Mouse (Mus musculus) forebrain, embryonic 13.5 days (tissue): ENCODE data around the gene Carmil1. TPM values are rescaled to one million over a fixed set of nuclear protein-coding genes. Genes with fewer than 3 reads are reported as not detected.
A peak's percentile ranks its signal among the peaks of the same experiment; 100 is the strongest.

Source experiments
- ATAC-seq: fragments of 200-750 bp; cut with Nextera tagmentation; 2 replicates; pipeline ENCODE4 v1.8.0; 2017
- H3K27ac ChIP-seq: fragments of 300-500 bp; sonication (generic); 2 replicates; pipeline ENCODE4 v1.5.1; 2015; ENCODE audit warnings: inconsistent platforms, mild to moderate bottlenecking, moderate library complexity
- H3K27me3 ChIP-seq: fragments of 300-500 bp; sonication (generic); 2 replicates; pipeline ENCODE4 v1.6.1; 2015; ENCODE audit warnings: mild to moderate bottlenecking, inconsistent platforms
- H3K36me3 ChIP-seq: fragments of 300-500 bp; sonication (generic); 2 replicates; pipeline ENCODE4 v1.6.1; 2015; ENCODE audit warnings: mild to moderate bottlenecking, inconsistent platforms; ENCODE audit not compliant: poor library complexity, severe bottlenecking
- H3K4me1 ChIP-seq: fragments of 300-500 bp; sonication (generic); 2 replicates; pipeline ENCODE4 v1.6.1; 2015; ENCODE audit warnings: inconsistent platforms
- H3K4me2 ChIP-seq: fragments of 300-500 bp; sonication (generic); 2 replicates; pipeline ENCODE4 v1.6.1; 2015; ENCODE audit warnings: inconsistent platforms, mild to moderate bottlenecking, moderate library complexity
- H3K4me3 ChIP-seq: fragments of 300-500 bp; sonication (generic); 2 replicates; pipeline ENCODE4 v1.5.1; 2015; ENCODE audit warnings: mild to moderate bottlenecking, inconsistent platforms
- H3K9ac ChIP-seq: fragments of 300-500 bp; sonication (generic); 2 replicates; pipeline ENCODE4 v1.6.1; 2015; ENCODE audit warnings: mild to moderate bottlenecking, inconsistent platforms
- H3K9me3 ChIP-seq: fragments of 300-500 bp; sonication (generic); replicated peaks from 2 replicates; pipeline ENCODE4 v1.6.1; 2016; ENCODE audit warnings: inconsistent platforms
- WGBS: fragments of 180-500 bp; shearing (Covaris S2); methylation state at CpG from one replicate; pipeline ENCODE4 v1.1.7; 2015; 5-methylcytosine and 5-hydroxymethylcytosine counted together
- polyA plus RNA-seq: library from polyadenylated mRNA; unstranded; fragments of >200 nt; fragmentation: Nextera tagmentation; extraction: Ambion mirVana; gene quantifications from 2 replicates; pipeline ENCODE4 v1.2.1, GENCODE M21; 2015

Gene Carmil1
- polyA plus RNA-seq, 1 experiment from 2014 or later, result 20.6 TPM

DNA sequence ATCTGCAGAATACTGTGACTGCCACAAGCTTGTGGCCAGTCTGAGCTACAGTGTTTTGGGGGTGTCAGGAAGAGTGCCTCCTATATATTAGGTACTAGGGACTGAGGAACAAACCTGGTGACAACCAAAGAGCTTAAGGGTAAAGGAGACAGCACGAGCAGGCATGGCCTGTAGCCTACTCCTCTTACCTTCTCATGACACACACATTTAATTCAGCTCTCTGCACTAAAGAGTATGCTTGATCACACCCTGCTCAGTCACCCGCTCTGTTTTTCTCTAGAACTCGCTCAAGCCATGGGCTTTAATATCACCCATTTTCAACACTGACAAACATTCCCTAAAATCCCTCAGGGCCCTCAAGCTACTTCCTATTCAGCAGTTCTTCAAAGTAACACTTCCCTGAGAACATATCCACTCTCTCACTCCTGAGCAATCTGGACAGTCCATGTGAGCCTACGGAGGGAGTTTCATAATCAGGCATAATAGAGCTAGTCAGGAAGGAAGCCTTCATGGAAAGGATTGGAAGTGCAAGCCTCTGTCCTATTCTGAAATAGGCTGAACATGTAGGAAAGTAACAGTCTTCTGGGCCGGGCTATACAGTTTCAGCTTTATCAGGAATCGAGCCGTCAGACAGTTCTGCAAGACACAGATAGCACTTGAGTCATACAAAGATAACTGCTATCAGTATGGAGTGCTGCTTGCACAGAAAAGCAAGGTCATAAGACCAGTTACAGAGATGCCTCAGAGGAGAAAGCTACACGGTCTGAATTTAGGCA lies 121.2 kb downstream of the Carmil1 start:
- 86% methylated on average over 8 of the region's 8 CpGs for WGBS
- no peak for ATAC-seq
- H3K4me1 ChIP-seq, result peaks cover 5% of the 10 kb centered on the region
- no peak overlapping the region for H3K27ac ChIP-seq
- H3K4me3 ChIP-seq, result no peak overlapping the region
- H3K4me2 ChIP-seq, result no peak overlapping the region
- H3K36me3 ChIP-seq, result no peaks in the 10 kb centered on the region
- no peaks in the 10 kb centered on the region for H3K9me3 ChIP-seq
- no peaks in the 10 kb centered on the region for H3K27me3 ChIP-seq
- no peak overlapping the region for H3K9ac ChIP-seq

DNA sequence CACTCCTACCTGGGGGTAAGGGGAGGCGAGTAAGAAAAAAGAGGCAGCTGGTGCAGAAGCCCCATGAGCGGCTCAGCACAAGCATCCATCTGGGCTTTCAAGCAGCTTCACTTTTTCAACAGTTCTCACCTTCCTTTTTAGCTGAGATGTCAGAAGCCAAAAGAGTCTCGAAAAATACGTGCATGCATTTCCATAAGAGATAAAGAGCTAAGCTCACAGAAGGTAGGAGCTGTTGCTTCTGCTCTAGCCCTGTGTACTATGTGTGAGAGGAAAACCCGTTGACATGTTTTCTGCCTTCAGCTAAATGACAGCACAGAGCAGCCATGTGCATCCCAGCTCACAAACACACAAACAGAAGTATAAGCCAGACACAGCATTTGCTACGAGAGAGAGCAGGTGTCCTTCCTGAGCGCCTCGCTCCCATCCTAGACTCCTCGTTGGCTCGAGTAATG lies 123.0 kb downstream of the Carmil1 start:
- peak; percentile 87 for ATAC-seq
- Histone ChIP-seq H3K27ac (no peak overlapping the region), H3K4me3 (no peak overlapping the region), H3K36me3 (no peaks in the 10 kb centered on the region), H3K27me3 (no peaks in the 10 kb centered on the region), H3K9me3 (no peaks in the 10 kb centered on the region), H3K4me1 (peaks cover 9% of the 10 kb centered on the region), H3K9ac (no peak overlapping the region), H3K4me2 (no peak overlapping the region)
- WGBS, result 80% methylated on average over 10 of the region's 10 CpGs

DNA sequence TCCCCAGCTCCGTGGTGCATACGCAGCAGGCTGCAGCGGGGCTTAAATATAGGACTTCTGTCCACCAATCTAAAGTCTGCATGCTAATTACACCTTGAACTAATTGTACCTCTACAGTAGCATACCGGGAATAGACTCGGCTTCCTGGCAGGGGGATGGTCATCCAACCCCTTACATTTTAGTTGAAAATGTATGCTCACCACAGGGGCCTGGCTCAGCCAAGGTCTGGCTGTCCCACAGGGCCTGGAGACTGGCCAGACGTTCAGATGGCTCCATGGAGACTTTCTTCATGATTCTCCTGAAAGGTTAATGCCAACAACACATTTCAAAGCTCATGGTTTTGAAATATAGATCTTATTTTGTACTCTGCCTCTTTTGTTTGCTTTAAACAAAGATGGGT lies 125.4 kb downstream of the Carmil1 start:
- ATAC-seq, result no peak
- Histone ChIP-seq H3K27ac (no peak overlapping the region), H3K36me3 (no peaks in the 10 kb centered on the region), H3K27me3 (no peaks in the 10 kb centered on the region), H3K4me2 (no peak overlapping the region), H3K4me1 (peaks cover 20% of the 10 kb centered on the region), H3K9ac (no peak overlapping the region), H3K4me3 (no peak overlapping the region), H3K9me3 (no peaks in the 10 kb centered on the region)
- 41% methylated on average over 6 of the region's 6 CpGs for WGBS

DNA sequence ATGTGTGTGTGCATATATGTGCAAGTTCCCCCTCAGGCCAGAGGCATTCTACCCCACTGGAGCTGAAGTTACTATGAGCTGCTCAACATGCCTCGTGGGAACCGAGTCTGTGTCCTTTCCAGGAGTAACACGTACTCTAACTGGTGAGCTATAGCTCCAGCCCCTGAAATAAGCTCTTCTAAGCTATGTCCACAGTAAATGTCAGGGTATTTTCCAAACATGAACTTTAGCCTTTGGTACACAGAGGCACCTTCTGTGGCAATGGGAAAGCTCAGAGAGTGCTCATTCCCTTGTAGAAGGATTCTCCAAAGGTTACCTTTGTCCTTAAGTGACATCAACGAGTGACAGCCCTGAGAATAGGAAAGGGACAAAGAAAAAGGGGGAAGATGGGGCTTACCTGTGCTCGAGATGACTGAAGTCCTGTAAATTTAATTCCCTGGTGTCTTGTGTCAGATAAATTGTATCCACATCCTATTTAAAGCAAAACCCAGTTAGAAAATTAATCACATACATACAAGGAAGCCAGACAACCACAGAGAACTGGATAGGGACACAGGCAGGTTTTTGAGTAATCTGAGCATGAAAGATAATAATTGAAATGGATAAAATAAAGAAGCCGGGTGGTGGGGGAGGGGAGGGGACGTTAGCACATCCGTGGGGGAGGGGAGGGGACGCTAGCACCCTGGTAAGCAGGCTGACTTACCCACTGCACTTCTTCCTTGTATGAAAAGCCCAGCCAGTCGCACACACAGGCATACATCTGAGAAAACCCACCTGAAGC lies 126.1 kb downstream of the Carmil1 start:
- no peak overlapping the region for H3K4me3 ChIP-seq
- no peak for ATAC-seq
- no peaks in the 10 kb centered on the region for H3K9me3 ChIP-seq
- 57% methylated on average over 10 of the region's 10 CpGs for WGBS
- peaks cover 20% of the 10 kb centered on the region for H3K4me1 ChIP-seq
- no peaks in the 10 kb centered on the region for H3K27me3 ChIP-seq
- no peak overlapping the region for H3K4me2 ChIP-seq
- H3K9ac ChIP-seq, result no peak overlapping the region
- H3K36me3 ChIP-seq, result no peaks in the 10 kb centered on the region
- no peak overlapping the region for H3K27ac ChIP-seq

DNA sequence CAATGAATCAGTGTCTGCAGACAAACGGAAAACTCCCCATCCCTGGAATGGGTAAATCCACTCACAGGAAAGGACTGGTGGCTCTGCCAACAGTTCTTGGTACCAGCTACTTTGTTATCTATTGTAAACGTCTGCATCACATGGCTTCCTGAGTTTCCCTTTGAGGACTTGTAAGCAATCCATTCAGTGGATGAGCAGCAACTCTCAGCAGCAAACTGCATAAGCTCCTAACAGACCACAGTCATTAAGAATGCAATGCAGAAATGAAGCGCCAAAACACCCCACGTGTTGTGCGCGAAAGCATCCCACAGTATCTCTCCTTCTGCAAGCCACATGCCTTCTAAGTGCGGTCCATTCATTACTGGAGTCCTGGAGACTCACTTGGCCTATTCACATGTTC lies 128.0 kb downstream of the Carmil1 start:
- H3K4me1 ChIP-seq, result peaks cover 20% of the 10 kb centered on the region
- H3K4me2 ChIP-seq, result no peak overlapping the region
- no peaks in the 10 kb centered on the region for H3K36me3 ChIP-seq
- ATAC-seq, result no peak
- no peak overlapping the region for H3K9ac ChIP-seq
- H3K9me3 ChIP-seq, result no peaks in the 10 kb centered on the region
- WGBS, result 60% methylated on average over 7 of the region's 7 CpGs
- H3K27me3 ChIP-seq, result no peaks in the 10 kb centered on the region
- H3K4me3 ChIP-seq, result no peak overlapping the region
- H3K27ac ChIP-seq, result no peak overlapping the region

DNA sequence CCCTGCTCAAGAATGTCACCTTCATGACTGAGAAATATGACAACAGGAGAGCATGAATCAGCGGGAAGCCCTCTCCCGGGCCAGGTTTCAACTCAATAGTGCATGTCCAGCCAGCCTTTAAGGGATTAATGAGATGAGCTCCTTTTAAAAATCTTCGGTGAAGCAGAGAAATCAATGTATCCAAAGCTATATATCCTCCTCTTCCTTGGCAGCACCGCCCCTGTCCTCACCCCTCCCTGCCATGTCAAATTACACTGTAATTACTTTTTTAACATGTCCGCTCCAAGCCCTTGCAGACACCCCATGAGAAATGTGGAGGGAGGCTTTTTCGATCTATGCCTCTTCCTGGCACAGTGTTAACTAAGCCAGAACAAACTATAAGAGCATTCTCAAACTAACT lies 129.3 kb downstream of the Carmil1 start:
- Histone ChIP-seq H3K4me3 (no peak overlapping the region), H3K36me3 (no peaks in the 10 kb centered on the region)

DNA sequence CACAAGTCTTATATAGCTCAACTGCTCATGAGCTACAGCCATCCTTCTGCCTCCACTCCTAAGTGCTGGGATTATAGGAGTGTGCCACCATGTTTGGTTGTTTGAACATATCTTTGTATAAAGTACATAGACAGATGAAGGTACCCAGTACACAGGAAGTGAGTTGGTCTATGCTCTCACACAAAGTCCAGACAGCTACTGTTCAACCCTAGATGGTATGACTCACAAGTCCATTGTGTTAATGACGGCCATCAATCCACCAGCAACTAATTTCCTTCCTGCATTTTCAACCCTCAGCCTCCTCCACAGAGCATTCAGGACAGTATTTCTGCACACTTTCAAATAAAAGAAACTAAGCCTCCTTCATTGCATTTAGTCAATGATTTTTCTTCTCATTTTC lies 132.0 kb downstream of the Carmil1 start:
- peaks cover 28% of the 10 kb centered on the region for H3K4me1 ChIP-seq
- H3K9me3 ChIP-seq, result no peaks in the 10 kb centered on the region
- no peak overlapping the region for H3K9ac ChIP-seq
- no peak for ATAC-seq
- 89% methylated on average over 1 of the region's 1 CpGs for WGBS
- H3K36me3 ChIP-seq, result no peaks in the 10 kb centered on the region
- no peak overlapping the region for H3K4me3 ChIP-seq
- H3K4me2 ChIP-seq, result no peak overlapping the region
- no peaks in the 10 kb centered on the region for H3K27me3 ChIP-seq
- no peak overlapping the region for H3K27ac ChIP-seq

More for the DNA sequence above, 129.3 kb downstream of the Carmil1 start:
- H3K9me3 ChIP-seq, result no peaks in the 10 kb centered on the region
- H3K27me3 ChIP-seq, result no peaks in the 10 kb centered on the region
- 23% methylated on average over 6 of the region's 6 CpGs for WGBS
- H3K9ac ChIP-seq, result no peak overlapping the region
- no peak overlapping the region for H3K4me2 ChIP-seq
- peaks cover 27% of the 10 kb centered on the region for H3K4me1 ChIP-seq
- no peak overlapping the region for H3K27ac ChIP-seq
- no peak for ATAC-seq

DNA sequence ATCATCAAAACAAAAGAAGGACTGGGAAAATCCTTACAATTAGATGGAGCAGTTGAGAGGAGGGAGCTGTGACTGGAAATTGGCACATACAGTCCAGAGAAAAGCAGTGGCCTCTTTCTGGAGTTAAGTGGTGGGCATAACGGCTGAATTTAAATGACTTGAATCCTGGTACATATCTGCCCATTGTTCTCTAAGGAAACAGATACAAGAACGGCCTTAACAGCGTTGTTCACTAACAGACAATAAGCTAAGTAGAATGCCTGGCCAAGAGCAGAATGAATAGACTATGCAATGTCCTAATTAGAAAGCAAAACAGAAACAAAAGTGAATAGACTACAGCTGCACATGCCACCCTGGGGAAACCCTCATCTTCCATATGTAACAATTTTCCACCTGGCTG lies 133.6 kb downstream of the Carmil1 start:
- 42% methylated on average over 3 of the region's 3 CpGs for WGBS

DNA sequence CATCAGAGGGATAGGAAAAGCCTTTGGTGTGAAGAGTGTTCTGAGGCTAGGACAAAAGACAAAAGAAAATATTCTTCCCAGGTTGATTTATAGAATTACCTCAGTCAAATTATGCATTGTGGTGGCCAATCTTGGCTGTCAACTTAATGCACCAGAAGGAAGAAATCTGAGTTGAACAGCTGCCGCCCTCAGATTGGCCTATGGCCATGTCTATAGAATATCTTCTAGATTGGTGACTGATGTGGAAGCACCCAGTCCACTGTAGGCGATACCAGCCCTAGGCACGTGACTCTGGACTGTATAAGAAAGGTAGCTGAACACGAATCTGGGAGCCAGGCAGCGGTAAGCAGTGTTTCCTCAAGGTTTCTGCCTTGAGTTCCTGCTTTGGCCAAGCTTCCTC lies 134.1 kb downstream of the Carmil1 start:
- H3K4me2 ChIP-seq, result no peak overlapping the region
- ATAC-seq, result no peak
- H3K4me1 ChIP-seq, result peaks cover 18% of the 10 kb centered on the region
- no peak overlapping the region for H3K9ac ChIP-seq
- H3K27me3 ChIP-seq, result no peaks in the 10 kb centered on the region
- H3K36me3 ChIP-seq, result no peaks in the 10 kb centered on the region
- 95% methylated on average over 5 of the region's 5 CpGs for WGBS
- no peak overlapping the region for H3K27ac ChIP-seq
- no peak overlapping the region for H3K4me3 ChIP-seq
- no peaks in the 10 kb centered on the region for H3K9me3 ChIP-seq

More for the DNA sequence above, 133.6 kb downstream of the Carmil1 start:
- Histone ChIP-seq H3K36me3 (no peaks in the 10 kb centered on the region), H3K9me3 (no peaks in the 10 kb centered on the region), H3K4me3 (no peak overlapping the region), H3K4me2 (no peak overlapping the region), H3K9ac (no peak overlapping the region), H3K4me1 (peaks cover 23% of the 10 kb centered on the region), H3K27me3 (no peaks in the 10 kb centered on the region), H3K27ac (no peak overlapping the region)
- no peak for ATAC-seq

DNA sequence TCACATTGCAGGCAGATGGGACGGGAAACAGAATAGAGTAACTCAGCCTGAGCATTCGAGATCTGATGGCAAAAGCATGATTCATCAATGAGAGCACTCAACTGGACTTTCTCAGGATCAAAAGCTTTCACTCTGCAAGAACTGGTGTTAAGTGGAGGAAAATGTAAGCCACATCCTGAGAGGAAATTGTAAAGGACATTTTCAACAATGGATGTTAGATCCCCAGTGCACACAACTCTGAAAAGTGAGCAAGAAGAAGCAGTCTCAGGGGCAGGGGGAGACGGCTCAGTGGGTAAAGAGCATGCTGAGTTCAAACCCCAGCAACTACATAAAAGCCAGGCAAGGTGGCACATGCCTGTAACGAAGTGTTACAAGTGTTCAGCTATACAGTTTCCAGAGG lies 135.7 kb downstream of the Carmil1 start:
- ATAC-seq, result peak; percentile 38; the same call in 1 of the 2 replicates
- H3K27ac ChIP-seq, result no peak overlapping the region
- H3K4me1 ChIP-seq, result peaks cover 13% of the 10 kb centered on the region; the same call in 1 of the 2 replicates
- 40% methylated on average over 4 of the region's 4 CpGs for WGBS
- no peak overlapping the region for H3K9ac ChIP-seq
- no peak overlapping the region for H3K4me3 ChIP-seq
- H3K27me3 ChIP-seq, result no peaks in the 10 kb centered on the region
- H3K9me3 ChIP-seq, result no peaks in the 10 kb centered on the region
- no peaks in the 10 kb centered on the region for H3K36me3 ChIP-seq
- H3K4me2 ChIP-seq, result no peak overlapping the region

DNA sequence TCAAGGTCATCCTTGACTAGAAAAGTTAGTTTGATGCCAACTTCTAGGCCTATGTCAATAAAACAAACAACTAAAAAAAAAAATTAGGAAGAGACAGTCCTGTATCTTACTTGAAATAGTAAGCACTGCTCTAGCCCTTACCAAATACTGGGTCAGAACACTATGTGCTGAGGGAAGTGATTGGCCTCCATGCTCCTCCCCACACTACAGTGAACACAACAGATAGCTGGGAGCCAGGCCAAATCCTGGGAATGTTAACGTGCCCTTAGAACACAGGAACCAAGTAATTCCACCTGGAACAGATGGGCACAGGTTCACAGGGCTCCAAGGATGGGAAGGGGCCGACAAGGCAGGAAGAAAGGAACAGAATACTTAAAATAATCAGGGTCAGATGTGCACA lies 136.5 kb downstream of the Carmil1 start:
- 39% methylated on average over 2 of the region's 2 CpGs for WGBS
- no peak for ATAC-seq

DNA sequence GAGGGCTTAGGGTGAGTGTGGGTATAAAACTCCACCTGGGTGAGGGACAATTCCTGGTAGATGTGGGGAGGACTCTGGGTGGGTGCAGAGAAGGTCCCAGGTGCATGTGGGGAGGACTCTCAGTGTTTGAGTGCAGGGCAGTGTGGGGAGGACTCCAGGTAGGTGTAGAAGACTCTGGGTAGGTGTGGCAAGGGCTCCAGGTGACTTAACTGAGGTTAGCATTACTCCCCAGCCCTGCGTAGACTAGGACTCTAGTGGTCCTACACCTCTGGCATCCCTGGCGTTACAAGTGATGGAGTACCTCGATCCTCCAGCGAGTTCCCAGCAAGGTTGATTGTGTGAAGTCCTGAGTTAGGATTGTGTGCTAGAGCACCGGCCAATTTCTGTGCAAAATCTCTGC lies 143.8 kb downstream of the Carmil1 start:
- Histone ChIP-seq H3K4me2 (no peak overlapping the region), H3K27ac (no peak overlapping the region), H3K27me3 (no peaks in the 10 kb centered on the region), H3K9me3 (no peaks in the 10 kb centered on the region), H3K4me3 (no peak overlapping the region), H3K9ac (no peak overlapping the region), H3K4me1 (peaks cover 12% of the 10 kb centered on the region; the same call in 1 of the 2 replicates), H3K36me3 (no peaks in the 10 kb centered on the region)
- ATAC-seq, result no peak
- 96% methylated on average over 5 of the region's 5 CpGs for WGBS

More for the DNA sequence above, 136.5 kb downstream of the Carmil1 start:
- no peak overlapping the region for H3K27ac ChIP-seq
- no peak overlapping the region for H3K4me3 ChIP-seq
- H3K4me1 ChIP-seq, result peaks cover 13% of the 10 kb centered on the region; the same call in 1 of the 2 replicates
- no peak overlapping the region for H3K9ac ChIP-seq
- no peak overlapping the region for H3K4me2 ChIP-seq
- no peaks in the 10 kb centered on the region for H3K36me3 ChIP-seq
- no peaks in the 10 kb centered on the region for H3K9me3 ChIP-seq
- H3K27me3 ChIP-seq, result no peaks in the 10 kb centered on the region
